Mouse (Mus musculus) C2C12 (cell line): ENCODE measurements around the gene Ube2t. TPM values are rescaled to one million over a fixed set of nuclear protein-coding genes. Genes with fewer than 3 reads are reported as not detected.

Experiments used
- H3K27me3 ChIP-seq: one replicate; pipeline ENCODE4 v1.6.1; 2011; ENCODE audit not compliant: control insufficient read depth, insufficient read depth, insufficient read length
- H3K36me3 ChIP-seq: one replicate; pipeline ENCODE4 v1.6.1; 2011; ENCODE audit not compliant: control insufficient read depth, insufficient read depth
- H3K4me3 ChIP-seq: one replicate; pipeline ENCODE4 v1.5.1; 2011; ENCODE audit warnings: mild to moderate bottlenecking, control low read depth; ENCODE audit not compliant: poor library complexity, insufficient read depth, severe bottlenecking
- H3K79me2 ChIP-seq: one replicate; pipeline ENCODE4 v1.6.1; 2011; ENCODE audit not compliant: control insufficient read depth, insufficient read depth
- H3K79me3 ChIP-seq: one replicate; pipeline ENCODE4 v1.6.1; 2011; ENCODE audit warnings: low read depth, control low read depth
- H3ac ChIP-seq: one replicate; pipeline ENCODE3; 2011; ENCODE audit warnings: low read depth; ENCODE audit not compliant: control insufficient read depth, insufficient read length
- CEBPB ChIP-seq: IDR thresholded peaks from one replicate; pipeline ENCODE4 v1.6.1; 2011; ENCODE audit warnings: low read depth, mild to moderate bottlenecking, control low read depth, moderate library complexity
- CTCF ChIP-seq: IDR thresholded peaks from one replicate; pipeline ENCODE4 v1.5.1; 2011; ENCODE audit not compliant: control insufficient read depth, insufficient read depth, insufficient read length
- FOSL1 ChIP-seq: IDR thresholded peaks from one replicate; pipeline ENCODE4 v1.8.0; 2011; ENCODE audit warnings: mild to moderate bottlenecking, low read length; ENCODE audit not compliant: poor library complexity, insufficient read depth, severe bottlenecking
- MAX ChIP-seq: IDR thresholded peaks from one replicate; pipeline ENCODE4 v1.6.1; 2011; ENCODE audit warnings: mild to moderate bottlenecking, control low read depth
- MYOD1 ChIP-seq: IDR thresholded peaks from one replicate; pipeline ENCODE4 v1.6.1; 2011; ENCODE audit warnings: low read depth; ENCODE audit not compliant: control insufficient read depth, insufficient read length
- MYOG ChIP-seq: IDR thresholded peaks from one replicate; pipeline ENCODE4 v1.6.1; 2011; ENCODE audit not compliant: control insufficient read depth, insufficient read length; ENCODE audit errors: extremely low read depth
- USF1 ChIP-seq: IDR thresholded peaks from one replicate; pipeline ENCODE4 v1.6.1; 2011; ENCODE audit warnings: low read depth, mild to moderate bottlenecking, control low read depth, moderate library complexity
- long read RNA-seq, 2 experiments: library from polyadenylated mRNA; unstranded; transcript quantifications; one replicate each; pipeline ENCODE4 v2.0.0; 2019 to 2020
- polyA plus RNA-seq: library from polyadenylated mRNA; unstranded; fragments of >200 nt; fragmentation: generic; extraction: Trizol; gene quantifications from one replicate; pipeline ENCODE4 v1.2.1, GENCODE M21; 2012; ENCODE audit warnings: missing spikeins

Ube2t gene
- 13.5 TPM for polyA plus RNA-seq
- long read RNA-seq, experiment 1, partial matches to known transcripts = 4 of 14 reads
- long read RNA-seq, experiment 1, other reads (novel, unspliced or antisense) = 6 of 14 reads
- long read RNA-seq, experiment 2, partial matches to known transcripts = 4 of 12 reads
- long read RNA-seq, experiment 2, other reads (novel, unspliced or antisense) = 5 of 12 reads

DNA sequence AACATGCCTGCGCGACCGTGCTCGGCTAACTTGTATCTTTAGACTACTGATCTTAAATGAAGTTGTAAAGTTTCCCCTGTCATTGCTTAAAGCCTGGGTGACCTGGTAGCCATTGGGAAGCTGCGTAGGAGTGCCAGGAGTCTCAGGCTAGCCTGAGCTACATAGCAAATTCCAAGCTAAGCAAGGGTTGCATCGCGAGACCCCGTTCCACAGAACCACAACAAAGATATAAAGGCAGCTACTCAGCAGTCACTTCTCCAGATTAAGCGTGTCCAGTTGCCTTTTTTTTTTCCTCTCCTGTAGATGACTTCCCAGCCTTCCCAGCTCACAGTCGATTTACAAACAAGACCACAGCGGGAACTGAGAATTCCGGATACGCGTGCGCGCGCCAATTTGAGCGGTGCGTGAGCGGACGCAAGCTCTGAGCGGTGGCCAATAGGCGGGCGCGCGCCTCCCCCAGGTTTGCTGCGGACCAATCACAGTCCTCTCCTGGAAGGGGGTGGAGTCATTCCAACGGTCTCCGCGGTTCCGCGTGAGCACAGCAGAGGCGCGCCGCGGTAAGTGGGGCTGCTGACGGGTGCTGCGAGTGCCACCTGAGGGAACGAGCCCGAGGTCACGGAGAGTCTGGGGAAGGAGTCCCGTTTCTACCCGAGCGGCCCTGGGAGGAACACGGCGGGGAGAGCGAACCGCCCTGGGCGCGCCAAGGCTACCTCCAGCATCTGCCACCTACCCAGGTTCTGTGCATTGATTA lies at the start of gene Ube2t:
TSS of gene Ube2t (plus strand) at position 513 of the 751 bp plus-strand sequence.
- Histone ChIP-seq H3K79me3 (peaks cover 3% of the 10 kb centered on the region), H3K79me2 (peaks cover 15% of the 10 kb centered on the region), H3K4me3 (peak within 1 kb of the TSS; percentile 43), H3ac (peak within 1 kb of the TSS; percentile 76), H3K36me3 (no peaks in the 10 kb centered on the region), H3K27me3 (no peaks in the 10 kb centered on the region)
- TF ChIP-seq USF1 = no peak
- TF ChIP-seq MYOD1 = no peak
- TF ChIP-seq MAX = no peak
- TF ChIP-seq CTCF = no peak

DNA sequence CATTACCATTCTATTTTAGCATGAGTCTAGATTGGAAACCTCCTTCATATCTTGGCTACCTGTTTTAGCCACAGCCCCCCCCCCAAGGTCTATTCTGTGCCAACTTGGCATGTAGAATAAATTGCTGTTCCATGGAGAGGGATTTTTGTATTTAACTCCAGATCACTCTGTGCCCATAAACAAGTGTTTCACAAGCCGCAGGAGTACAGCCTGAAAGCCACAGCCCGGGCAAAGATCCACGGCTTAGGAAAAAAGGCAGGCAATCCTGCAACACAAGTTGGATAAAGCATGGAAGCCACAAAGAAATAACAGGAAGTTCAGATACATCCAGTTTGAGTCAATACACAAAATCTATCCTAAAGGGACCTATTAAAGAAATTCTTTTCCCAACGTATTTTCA lies 48.8 kb upstream of the Ube2t start:
- H3K79me3 ChIP-seq = peaks cover 7% of the 10 kb centered on the region
- peaks cover 32% of the 10 kb centered on the region for H3K79me2 ChIP-seq
- no peak overlapping the region for H3ac ChIP-seq
- H3K36me3 ChIP-seq = no peaks in the 10 kb centered on the region
- no peak overlapping the region for H3K4me3 ChIP-seq
- no peaks in the 10 kb centered on the region for H3K27me3 ChIP-seq
- TF ChIP-seq CEBPB = no peak
- no peak for TF ChIP-seq MAX
- TF ChIP-seq FOSL1 = no peak

DNA sequence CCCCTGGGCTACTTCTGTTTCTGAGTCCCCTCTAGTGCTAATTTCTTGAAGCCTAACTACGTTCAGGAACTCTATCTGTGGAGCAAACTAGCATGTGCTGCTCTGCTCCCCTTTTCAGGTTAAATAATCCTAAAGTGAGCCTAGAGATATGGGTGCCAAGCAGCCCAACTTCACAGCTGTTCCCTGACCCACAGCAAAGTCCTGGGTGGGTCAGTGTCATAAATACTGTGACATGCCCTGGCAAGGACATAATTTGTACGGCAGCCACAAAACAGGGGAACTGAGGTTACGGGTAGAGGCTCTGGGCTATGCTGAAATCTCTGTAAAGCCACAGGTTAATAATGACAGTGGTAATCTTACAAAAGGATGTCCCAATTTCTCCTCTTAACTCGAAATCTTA lies 46.9 kb upstream of the Ube2t start:
- no peak overlapping the region for H3ac ChIP-seq
- no peaks in the 10 kb centered on the region for H3K36me3 ChIP-seq
- H3K79me3 ChIP-seq = peaks cover 7% of the 10 kb centered on the region
- H3K79me2 ChIP-seq = peaks cover 26% of the 10 kb centered on the region
- no peaks in the 10 kb centered on the region for H3K27me3 ChIP-seq
- no peak overlapping the region for H3K4me3 ChIP-seq
- TF ChIP-seq MYOD1 = no peak
- TF ChIP-seq MAX = no peak
- no peak for TF ChIP-seq MYOG
- TF ChIP-seq CTCF = no peak
- TF ChIP-seq FOSL1 = no peak
- TF ChIP-seq CEBPB = no peak
- no peak for TF ChIP-seq USF1

DNA sequence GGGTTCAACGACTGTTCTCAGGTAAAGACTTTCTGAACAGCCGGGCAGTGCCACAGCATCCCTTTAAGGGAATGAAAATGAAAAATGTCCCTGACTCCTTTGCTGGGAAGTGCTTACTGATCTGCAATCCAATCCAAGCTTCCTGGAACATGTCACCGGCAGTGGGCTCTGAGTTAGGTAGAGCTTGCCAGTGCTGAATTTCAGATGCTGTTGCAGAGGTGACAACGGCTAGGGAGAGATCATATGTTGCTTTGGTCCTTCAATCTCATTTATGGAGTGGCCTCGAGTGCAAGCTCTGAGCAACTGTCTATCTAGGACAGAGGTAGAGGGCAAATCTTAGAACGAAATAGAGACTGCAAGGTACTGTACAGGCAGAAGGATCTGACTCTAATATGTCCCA lies 43.4 kb upstream of the Ube2t start:
- Histone ChIP-seq H3K27me3 (no peaks in the 10 kb centered on the region), H3K79me2 (peaks cover 5% of the 10 kb centered on the region), H3K36me3 (no peaks in the 10 kb centered on the region), H3ac (no peak overlapping the region), H3K4me3 (no peak overlapping the region), H3K79me3 (peaks cover 2% of the 10 kb centered on the region)
- TF ChIP-seq MYOD1 = no peak
- TF ChIP-seq CTCF = no peak
- no peak for TF ChIP-seq MAX
- TF ChIP-seq CEBPB = no peak
- TF ChIP-seq MYOG = no peak
- TF ChIP-seq FOSL1 = no peak

DNA sequence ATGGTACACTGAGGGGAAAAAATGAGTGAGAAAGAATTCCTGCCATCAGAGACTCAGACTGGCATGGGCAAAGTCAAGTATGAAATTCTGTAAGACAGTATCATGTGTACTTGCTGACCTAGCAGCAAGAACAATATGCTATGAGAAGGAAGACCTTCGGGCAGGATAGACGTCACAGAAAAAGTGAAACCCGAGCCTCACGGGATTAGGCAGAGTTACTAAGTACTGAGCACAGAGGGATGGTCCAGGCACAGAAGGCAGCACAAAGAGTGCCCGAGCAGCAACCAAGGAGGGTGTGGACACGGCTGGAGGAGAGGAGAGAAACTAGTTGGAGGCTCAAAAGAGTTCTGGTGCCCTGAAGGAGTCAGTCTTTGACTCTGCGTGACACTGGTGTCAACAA lies 29.9 kb upstream of the Ube2t start:
- Histone ChIP-seq H3ac (no peak overlapping the region), H3K79me3 (peaks cover 2% of the 10 kb centered on the region), H3K36me3 (no peaks in the 10 kb centered on the region), H3K79me2 (peaks cover 14% of the 10 kb centered on the region), H3K27me3 (no peaks in the 10 kb centered on the region), H3K4me3 (no peak overlapping the region)
- no peak for TF ChIP-seq MYOG
- no peak for TF ChIP-seq CTCF
- TF ChIP-seq CEBPB = no peak
- TF ChIP-seq MAX = no peak

DNA sequence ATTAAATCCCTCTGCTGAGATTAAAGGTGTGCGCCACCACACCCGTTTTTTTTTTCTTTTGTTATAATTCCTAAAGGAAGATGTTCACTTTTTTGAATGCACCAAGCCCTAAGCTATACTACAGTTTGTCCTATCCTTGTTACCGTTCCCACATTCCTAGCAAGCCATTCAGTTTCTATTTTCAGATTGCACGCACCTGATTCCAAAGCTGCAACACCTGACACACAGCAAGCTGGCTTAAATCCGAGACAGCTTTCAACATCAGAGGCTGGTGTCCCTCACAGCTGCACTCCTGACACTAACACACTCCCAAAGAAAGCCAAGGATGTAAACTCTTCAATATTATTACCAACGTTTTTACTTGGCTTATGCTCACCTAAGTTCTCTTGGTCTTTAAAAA lies 26.0 kb upstream of the Ube2t start:
- Histone ChIP-seq H3K27me3 (no peaks in the 10 kb centered on the region), H3K4me3 (no peak overlapping the region), H3K79me3 (peaks cover 4% of the 10 kb centered on the region), H3ac (no peak overlapping the region), H3K79me2 (peaks cover 23% of the 10 kb centered on the region), H3K36me3 (no peaks in the 10 kb centered on the region)
- TF ChIP-seq MAX (no peak), FOSL1 (no peak), CTCF (no peak), CEBPB (no peak), USF1 (no peak), MYOG (no peak), MYOD1 (no peak)
